Mouse (Mus musculus) embryonic facial prominence, embryonic 11.5 days (tissue): ENCODE results near the gene Sh2d1b1. TPM values are rescaled to one million over a fixed set of nuclear protein-coding genes. Genes with fewer than 3 reads are reported as not detected.

ENCODE experiments used
- ATAC-seq: fragments of 200-750 bp; cut with Nextera tagmentation; replicated peaks from 2 replicates; pipeline ENCODE4 v1.8.0; 2017; ENCODE audit warnings: low read depth; ENCODE audit not compliant: insufficient number of reproducible peaks, low FRiP score, low TSS enrichment
- DNase-seq: peaks from one replicate; pipeline ENCODE4 v3.0.0-alpha.2; 2015; ENCODE audit warnings: low spot score
- H3K27ac ChIP-seq: fragments of 300-500 bp; sonication (generic); replicated peaks from 2 replicates; pipeline ENCODE4 v1.5.1; 2014; ENCODE audit warnings: mild to moderate bottlenecking, low read depth, low read length, control low read depth
- H3K27me3 ChIP-seq: fragments of 300-500 bp; sonication (generic); 2 replicates; pipeline ENCODE4 v1.6.1; 2014; ENCODE audit warnings: mild to moderate bottlenecking, low read length, moderate library complexity, mixed read lengths; ENCODE audit not compliant: control insufficient read depth, insufficient read depth
- H3K36me3 ChIP-seq: fragments of 300-500 bp; sonication (generic); replicated peaks from 2 replicates; pipeline ENCODE4 v1.6.1; 2014; ENCODE audit warnings: low read depth, mild to moderate bottlenecking, low read length, moderate library complexity, mixed read lengths; ENCODE audit not compliant: control insufficient read depth, insufficient read depth
- H3K4me1 ChIP-seq: fragments of 300-500 bp; sonication (generic); 2 replicates; pipeline ENCODE4 v1.6.1; 2014; ENCODE audit warnings: low read length, mixed read lengths; ENCODE audit not compliant: control insufficient read depth, insufficient read depth
- H3K4me2 ChIP-seq: fragments of 300-500 bp; sonication (generic); 2 replicates; pipeline ENCODE4 v1.6.1; 2014; ENCODE audit warnings: low read depth, mild to moderate bottlenecking, control low read depth, low read length, moderate library complexity
- H3K4me3 ChIP-seq: fragments of 300-500 bp; sonication (generic); 2 replicates; pipeline ENCODE4 v1.5.1; 2014; ENCODE audit warnings: low read depth, low read length, control low read depth
- H3K9ac ChIP-seq: fragments of 300-500 bp; sonication (generic); replicated peaks from 2 replicates; pipeline ENCODE4 v1.6.1; 2014; ENCODE audit warnings: mild to moderate bottlenecking, control low read depth, low read length
- H3K9me3 ChIP-seq: fragments of 300-500 bp; sonication (generic); replicated peaks from 2 replicates; pipeline ENCODE4 v1.6.1; 2016; ENCODE audit warnings: mild to moderate bottlenecking, low read length, inconsistent platforms, mixed read lengths; ENCODE audit not compliant: control insufficient read depth
- WGBS: fragments of 180-500 bp; shearing (Covaris S2); extraction: QIAGEN DNeasy Blood & Tissue Kit; methylation state at CpG from one replicate; pipeline ENCODE4 v1.1.7; 2014; 5-methylcytosine and 5-hydroxymethylcytosine counted together
- polyA plus RNA-seq: library from polyadenylated mRNA; unstranded; fragments of >200 nt; fragmentation: Nextera tagmentation; extraction: Ambion mirVana; gene quantifications from 2 replicates; pipeline ENCODE4 v1.2.1, GENCODE M21; 2014

Sh2d1b1 gene
- polyA plus RNA-seq, 1 experiment from 2014 or later = not detected

- Histone ChIP-seq H3K27ac (no peak overlapping the region), H3K4me1 (no peaks in the 10 kb centered on the region)
- no peak for DNase-seq
Measured at GRCm38 (mm10) chr1:170331926-170332325, 54.8 kb downstream of the Sh2d1b1 start.

GRCm38 (mm10) chr1:170332775-170333174, 55.7 kb downstream of the Sh2d1b1 start:
- Histone ChIP-seq H3K4me3 (no peak overlapping the region), H3K9me3 (no peaks in the 10 kb centered on the region)

More at GRCm38 (mm10) chr1:170331926-170332325, 54.8 kb downstream of the Sh2d1b1 start:
- H3K27me3 ChIP-seq = no peaks in the 10 kb centered on the region
- H3K36me3 ChIP-seq = no peaks in the 10 kb centered on the region
- H3K9ac ChIP-seq = no peak overlapping the region
- H3K4me3 ChIP-seq = no peak overlapping the region
- H3K9me3 ChIP-seq = no peaks in the 10 kb centered on the region
- WGBS = 71% methylated on average over 6 of the region's 6 CpGs
- ATAC-seq = no peak
- no peak overlapping the region for H3K4me2 ChIP-seq

More at GRCm38 (mm10) chr1:170332775-170333174, 55.7 kb downstream of the Sh2d1b1 start:
- Histone ChIP-seq H3K4me2 (no peak overlapping the region), H3K4me1 (no peaks in the 10 kb centered on the region), H3K36me3 (no peaks in the 10 kb centered on the region), H3K9ac (no peak overlapping the region), H3K27me3 (no peaks in the 10 kb centered on the region), H3K27ac (no peak overlapping the region)
- DNase-seq (no peak), ATAC-seq (no peak)
- WGBS = 86% methylated on average over 4 of the region's 4 CpGs

Other genes starting within 250 kb of the Sh2d1b1 start
- 78.7 and 87.5 TPM in 2 replicates for gene Ddr2, start 166.6 kb upstream of the Sh2d1b1 start, polyA plus RNA-seq
- 66.3 and 71.4 TPM in 2 replicates for gene Uap1, start 102.4 kb upstream of the Sh2d1b1 start, polyA plus RNA-seq
- 11.8 and 14.0 TPM in 2 replicates for gene Uhmk1, start 61.9 kb upstream of the Sh2d1b1 start, polyA plus RNA-seq
- 0.11 TPM in 1 of 2 replicates, not detected in the other for gene Sh2d1b2, start 44.6 kb upstream of the Sh2d1b1 start, polyA plus RNA-seq
- 1.4 and 1.7 TPM in 2 replicates for gene Gm7694, start 29.0 kb downstream of the Sh2d1b1 start, polyA plus RNA-seq
- 0.28 and 0.39 TPM in 2 replicates for gene Spata46, start 31.5 kb downstream of the Sh2d1b1 start, polyA plus RNA-seq